Mouse (Mus musculus) spleen, adult 2 months (tissue): ENCODE results near the gene Mapk1ip1l.

Source experiments
- CTCF ChIP-seq: fragments of 200-500 bp; IDR thresholded peaks from 2 replicates; pipeline ENCODE4 v1.5.1; 2011; ENCODE audit warnings: mild to moderate bottlenecking, inconsistent platforms; ENCODE audit not compliant: insufficient read depth, insufficient read length, insufficient replicate concordance; ENCODE audit errors: extremely low read depth
- POLR2A ChIP-seq: fragments of 200-500 bp; IDR thresholded peaks from 2 replicates; pipeline ENCODE4 v1.6.1; 2011; ENCODE audit warnings: low read depth, low read length, inconsistent platforms

DNA sequence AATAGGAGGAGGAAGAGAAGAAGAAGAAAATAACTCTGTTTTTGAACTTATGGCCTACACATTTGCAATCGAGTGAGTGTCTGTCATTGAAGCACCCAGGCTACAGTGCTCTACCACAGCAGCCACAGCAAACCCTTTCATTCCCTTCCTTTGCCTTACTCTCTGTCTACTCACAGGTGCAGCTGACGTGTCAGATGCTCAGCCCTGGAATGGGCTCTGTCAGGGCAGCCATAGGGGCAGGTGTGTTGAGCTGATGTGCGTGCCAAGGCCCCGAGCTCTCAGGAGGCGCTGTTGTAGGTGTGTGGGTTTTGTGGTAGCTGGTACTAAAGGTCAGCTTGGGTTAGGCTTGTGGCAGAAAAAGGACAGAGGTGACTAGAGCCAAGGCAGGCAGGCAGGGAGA lies 71.7 kb downstream of the Mapk1ip1l start:
- TF ChIP-seq POLR2A = no peak
- no peak for TF ChIP-seq CTCF
